Mouse (Mus musculus) intestine, embryonic 14.5 days (tissue): ENCODE results near the gene Ccdc103. TPM values are rescaled to one million over a fixed set of nuclear protein-coding genes. Genes with fewer than 3 reads are reported as not detected.

Source experiments
- ATAC-seq: fragments of 200-750 bp; cut with Nextera tagmentation; replicated peaks from 2 replicates; pipeline ENCODE4 v1.8.0; 2017; ENCODE audit warnings: low read depth, moderate number of reproducible peaks, moderate TSS enrichment, moderate library complexity; ENCODE audit not compliant: low FRiP score, low TSS enrichment
- DNase-seq: peaks from one replicate; pipeline ENCODE4 v3.0.0-alpha.2; 2018; ENCODE audit warnings: low spot score
- H3K27ac ChIP-seq: fragments of 300-500 bp; sonication (generic); 2 replicates; pipeline ENCODE4 v1.5.1; 2014; ENCODE audit warnings: low read depth, mild to moderate bottlenecking, control low read depth
- H3K27me3 ChIP-seq: fragments of 300-500 bp; sonication (generic); replicated peaks from 2 replicates; pipeline ENCODE4 v1.6.1; 2014; ENCODE audit warnings: low read length, control low read depth; ENCODE audit not compliant: control insufficient read depth, insufficient read depth
- H3K36me3 ChIP-seq: fragments of 300-500 bp; sonication (generic); 2 replicates; pipeline ENCODE4 v1.6.1; 2014; ENCODE audit warnings: low read length, control low read depth; ENCODE audit not compliant: control insufficient read depth, insufficient read depth
- H3K4me1 ChIP-seq: fragments of 300-500 bp; sonication (generic); replicated peaks from 2 replicates; pipeline ENCODE4 v1.6.1; 2014; ENCODE audit warnings: low read length, control low read depth, mixed read lengths; ENCODE audit not compliant: control insufficient read depth, insufficient read depth
- H3K4me2 ChIP-seq: fragments of 300-500 bp; sonication (generic); 2 replicates; pipeline ENCODE4 v1.6.1; 2014; ENCODE audit warnings: low read length
- H3K4me3 ChIP-seq: fragments of 300-500 bp; sonication (generic); 2 replicates; pipeline ENCODE4 v1.5.1; 2014; ENCODE audit warnings: low read depth, low read length, control low read depth, mixed read lengths
- H3K9ac ChIP-seq: fragments of 300-500 bp; sonication (generic); 2 replicates; pipeline ENCODE4 v1.6.1; 2014; ENCODE audit warnings: mild to moderate bottlenecking, low read length
- H3K9me3 ChIP-seq: fragments of 300-500 bp; sonication (generic); 2 replicates; pipeline ENCODE4 v1.6.1; 2016; ENCODE audit warnings: low read length, control low read depth; ENCODE audit not compliant: control insufficient read depth
- WGBS: fragments of 180-500 bp; shearing (Covaris S2); extraction: QIAGEN DNeasy Blood & Tissue Kit; methylation state at CpG from one replicate; pipeline ENCODE4 v1.1.7; 2014; 5-methylcytosine and 5-hydroxymethylcytosine counted together
- polyA plus RNA-seq: library from polyadenylated mRNA; unstranded; fragments of >200 nt; fragmentation: Nextera tagmentation; extraction: Ambion mirVana; gene quantifications from 2 replicates; pipeline ENCODE4 v1.2.1, GENCODE M21; 2014

Gene Ccdc103
- polyA plus RNA-seq, 1 experiment from 2014 or later = 0.81 TPM

DNA sequence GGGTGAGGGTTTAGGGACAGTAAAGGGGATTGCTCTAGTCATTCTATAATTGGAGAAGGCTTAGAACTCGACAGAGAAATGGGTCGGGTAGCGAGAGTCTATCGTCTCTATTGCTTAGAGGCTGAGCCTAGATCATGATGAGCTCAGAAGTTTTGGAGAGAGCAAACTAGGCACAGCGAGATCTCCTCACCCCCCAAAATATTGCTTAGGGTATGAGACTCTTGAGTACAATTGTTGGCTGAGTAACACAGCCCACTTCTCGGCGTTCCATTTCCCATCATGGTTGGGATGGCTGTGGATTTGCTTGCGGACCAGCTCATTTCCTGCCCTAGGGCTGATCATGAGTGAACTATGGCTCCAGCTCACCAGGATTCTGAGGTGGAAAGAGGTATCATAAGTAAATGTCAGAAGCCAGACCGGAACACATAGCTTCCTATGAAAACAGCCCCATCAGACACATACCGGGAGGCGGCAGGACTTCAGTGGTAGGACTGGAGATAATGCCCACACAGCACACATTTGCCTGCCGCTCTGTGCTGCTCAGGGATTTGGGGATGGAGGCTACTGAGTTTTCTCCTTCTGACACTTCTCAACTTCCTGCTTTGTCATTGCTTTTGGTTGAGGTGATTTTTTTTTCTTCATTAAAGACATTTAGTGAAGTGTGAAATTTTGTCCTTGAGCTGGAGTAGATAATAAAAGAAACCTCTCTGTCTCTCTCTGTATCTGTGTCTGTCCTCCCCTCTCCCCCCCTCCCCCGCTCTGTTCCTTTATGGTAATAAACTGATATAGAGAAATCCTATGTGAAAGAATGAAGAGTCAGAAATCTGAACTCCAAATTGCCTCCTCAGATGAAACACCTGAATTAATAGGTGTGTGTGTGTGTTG lies 552 bp downstream of the Ccdc103 start:
- Histone ChIP-seq H3K9ac (peak overlapping the region; percentile 69), H3K9me3 (no peaks in the 10 kb centered on the region), H3K36me3 (peaks cover 12% of the 10 kb centered on the region), H3K4me2 (peak overlapping the region; percentile 80), H3K27me3 (0 out of 2 replicates have a peak, but pooled peaks cover 1% of the 10 kb centered on the region), H3K4me3 (peak overlapping the region; percentile 62), H3K27ac (peak overlapping the region; percentile 90; the same call in 1 of the 2 replicates), H3K4me1 (peaks cover 15% of the 10 kb centered on the region)
- 16% methylated on average over 13 of the region's 13 CpGs for WGBS
- DNase-seq (no peak), ATAC-seq (no peak)

DNA sequence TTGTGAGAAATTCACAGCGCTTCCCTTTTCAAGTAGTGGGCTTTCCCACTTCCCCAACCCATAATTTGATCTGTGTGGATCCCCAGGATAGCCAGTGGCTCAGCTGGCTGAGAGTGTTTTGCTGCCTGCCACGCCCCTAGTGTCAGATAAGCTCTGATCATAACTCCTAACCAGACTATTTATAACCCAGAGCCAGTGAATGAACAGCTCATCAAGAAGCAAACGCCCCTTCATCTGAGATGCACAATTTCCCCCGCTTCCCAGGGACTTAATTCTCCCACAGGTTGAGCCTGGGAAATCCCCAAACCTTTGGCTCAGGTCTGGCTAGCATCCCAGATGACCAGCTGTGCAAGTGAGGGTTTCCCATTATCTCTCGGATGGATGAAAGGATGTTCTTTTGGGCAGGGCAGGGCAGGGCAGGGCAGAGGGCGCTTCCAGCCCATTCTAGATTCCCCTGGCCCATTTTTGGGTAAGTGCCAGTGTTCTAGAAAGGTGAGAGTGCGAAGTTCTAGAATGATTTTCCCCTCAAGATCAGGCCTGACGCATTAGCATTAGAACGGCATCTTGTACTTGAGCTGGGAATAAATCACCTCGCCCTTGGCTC lies 3.7 kb downstream of the Ccdc103 start, which contains the start of gene Fam187a:
Gene Fam187a, plus strand, starts transcription at position 554 of the 604 bp plus-strand sequence.
- 58% methylated on average over 10 of the region's 10 CpGs for WGBS
- no peak within 1 kb of the TSS for H3K27ac ChIP-seq
- H3K4me2 ChIP-seq = no peak within 1 kb of the TSS
- DNase-seq (no peak), ATAC-seq (no peak)
- no peak within 1 kb of the TSS for H3K9ac ChIP-seq
- no peaks in the 10 kb centered on the region for H3K9me3 ChIP-seq
- H3K27me3 ChIP-seq = peaks cover 3% of the 10 kb centered on the region; the same call in 1 of the 2 replicates
- peaks cover 9% of the 10 kb centered on the region for H3K4me1 ChIP-seq
- H3K4me3 ChIP-seq = no peak within 1 kb of the TSS
- H3K36me3 ChIP-seq = no peaks in the 10 kb centered on the region

GRCm38 (mm10) chr11:102887433-102887832 lies 6.4 kb downstream of the Ccdc103 start:
- Histone ChIP-seq H3K27ac (no peak overlapping the region), H3K9me3 (no peaks in the 10 kb centered on the region), H3K9ac (no peak overlapping the region), H3K4me1 (0 out of 2 replicates have a peak, but pooled peaks cover 2% of the 10 kb centered on the region), H3K36me3 (no peaks in the 10 kb centered on the region), H3K27me3 (peaks cover 3% of the 10 kb centered on the region; the same call in 1 of the 2 replicates), H3K4me3 (no peak overlapping the region), H3K4me2 (no peak overlapping the region)
- WGBS = 84% methylated on average over 5 of the region's 5 CpGs
- ATAC-seq = no peak
- DNase-seq = no peak

DNA sequence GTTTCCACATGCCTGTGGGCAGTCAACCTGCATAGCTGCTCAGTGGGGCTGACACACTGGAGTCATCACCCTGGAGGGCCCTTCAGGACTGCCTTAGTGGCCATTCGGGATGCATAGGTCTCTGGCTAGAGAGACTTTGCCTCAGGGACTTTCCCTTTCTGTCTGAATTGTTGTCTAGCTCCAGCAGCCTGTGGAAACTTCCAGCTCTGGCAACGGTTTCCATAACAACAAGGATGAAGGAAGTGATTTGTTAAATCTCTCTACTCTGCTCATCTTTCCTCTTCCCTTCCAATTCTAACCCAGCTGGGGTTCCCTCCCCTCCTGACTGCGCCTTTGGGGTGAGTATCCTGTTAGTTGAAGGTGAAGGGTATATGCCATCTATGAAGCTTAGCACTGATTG lies 7.1 kb downstream of the Ccdc103 start:
- no peak overlapping the region for H3K27ac ChIP-seq
- no peak overlapping the region for H3K4me2 ChIP-seq
- no peaks in the 10 kb centered on the region for H3K36me3 ChIP-seq
- 0 out of 2 replicates have a peak, but pooled peaks cover 2% of the 10 kb centered on the region for H3K4me1 ChIP-seq
- DNase-seq = no peak
- ATAC-seq = no peak
- H3K27me3 ChIP-seq = peaks cover 3% of the 10 kb centered on the region; the same call in 1 of the 2 replicates
- WGBS = 61% methylated on average over 3 of the region's 3 CpGs
- no peaks in the 10 kb centered on the region for H3K9me3 ChIP-seq
- H3K9ac ChIP-seq = no peak overlapping the region
- no peak overlapping the region for H3K4me3 ChIP-seq

- Histone ChIP-seq H3K36me3 (no peaks in the 10 kb centered on the region), H3K27ac (no peak overlapping the region), H3K9me3 (no peaks in the 10 kb centered on the region), H3K4me2 (no peak overlapping the region), H3K27me3 (peaks cover 12% of the 10 kb centered on the region; the same call in 1 of the 2 replicates), H3K4me1 (0 out of 2 replicates have a peak, but pooled peaks cover 3% of the 10 kb centered on the region), H3K9ac (no peak overlapping the region), H3K4me3 (no peak overlapping the region)
- DNase-seq (no peak), ATAC-seq (no peak)
- 71% methylated on average over 5 of the region's 5 CpGs for WGBS
These were observed 9.1 kb downstream of the Ccdc103 start for GRCm38 (mm10) chr11:102890096-102890495.

GRCm38 (mm10) chr11:102893015-102893651 lies 12.1 kb downstream of the Ccdc103 start:
- Histone ChIP-seq H3K27me3 (peaks cover 12% of the 10 kb centered on the region), H3K9ac (peak overlapping the region; percentile 39), H3K4me2 (peak overlapping the region; percentile 68), H3K27ac (no peak overlapping the region), H3K4me3 (peak overlapping the region; percentile 37), H3K36me3 (no peaks in the 10 kb centered on the region), H3K9me3 (no peaks in the 10 kb centered on the region), H3K4me1 (0 out of 2 replicates have a peak, but pooled peaks cover 7% of the 10 kb centered on the region)
- ATAC-seq (peak; percentile 77), DNase-seq (peak; percentile 83)
- 3% methylated on average over 43 of the region's 43 CpGs for WGBS

DNA sequence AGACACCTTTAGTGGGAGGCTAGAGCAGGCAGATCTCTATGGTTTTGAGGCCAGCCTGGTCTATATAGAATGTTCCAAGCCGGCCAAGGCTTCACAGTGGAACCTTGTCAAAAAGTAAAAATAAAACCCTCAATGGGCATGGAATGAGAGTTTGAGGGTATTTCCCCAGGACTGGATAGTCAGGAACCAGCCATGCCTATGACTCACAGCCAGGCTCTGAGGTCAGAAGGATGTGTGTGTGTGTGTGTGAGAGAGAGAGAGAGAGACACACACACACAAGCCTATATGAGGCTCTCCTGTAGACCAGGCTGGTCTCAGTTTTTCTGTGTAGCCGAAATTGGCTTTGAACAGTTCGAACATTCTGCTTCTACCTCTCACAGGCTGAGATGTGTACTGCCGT lies 13.7 kb downstream of the Ccdc103 start:
- H3K9ac ChIP-seq = no peak overlapping the region
- no peak overlapping the region for H3K4me2 ChIP-seq
- ATAC-seq = no peak
- H3K4me1 ChIP-seq = 0 out of 2 replicates have a peak, but pooled peaks cover 7% of the 10 kb centered on the region
- no peak overlapping the region for H3K27ac ChIP-seq
- H3K4me3 ChIP-seq = no peak overlapping the region
- DNase-seq = no peak
- H3K36me3 ChIP-seq = no peaks in the 10 kb centered on the region
- 88% methylated on average over 4 of the region's 4 CpGs for WGBS
- peaks cover 12% of the 10 kb centered on the region for H3K27me3 ChIP-seq
- H3K9me3 ChIP-seq = no peaks in the 10 kb centered on the region

DNA sequence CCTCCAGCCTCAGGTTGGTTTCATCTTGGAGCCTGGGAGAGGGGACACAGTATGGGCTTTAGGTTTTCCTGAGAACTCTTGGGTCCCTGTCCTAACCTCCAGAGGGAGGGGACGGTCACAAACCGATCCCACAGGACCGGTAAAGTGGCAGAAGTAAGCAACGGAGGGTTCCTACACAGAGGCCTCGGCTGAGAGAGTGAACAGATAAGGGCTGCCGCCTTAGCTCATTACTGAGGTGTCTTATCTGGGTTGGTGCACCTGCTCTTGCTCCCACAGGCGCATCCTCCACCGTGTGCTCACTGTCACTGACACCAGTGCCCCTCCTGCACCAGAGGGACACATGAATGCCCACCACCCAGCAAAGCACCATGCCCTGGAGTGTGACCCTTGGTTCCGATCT lies 14.8 kb downstream of the Ccdc103 start:
- ATAC-seq (no peak), DNase-seq (no peak)
- 69% methylated on average over 9 of the region's 9 CpGs for WGBS

More for the DNA sequence above, 14.8 kb downstream of the Ccdc103 start:
- no peak overlapping the region for H3K9ac ChIP-seq
- H3K4me3 ChIP-seq = no peak overlapping the region
- no peak overlapping the region for H3K4me2 ChIP-seq
- peaks cover 12% of the 10 kb centered on the region for H3K27me3 ChIP-seq
- 0 out of 2 replicates have a peak, but pooled peaks cover 7% of the 10 kb centered on the region for H3K4me1 ChIP-seq
- H3K27ac ChIP-seq = no peak overlapping the region
- H3K9me3 ChIP-seq = no peaks in the 10 kb centered on the region
- H3K36me3 ChIP-seq = no peaks in the 10 kb centered on the region
